Mouse (Mus musculus): ENCODE results near the gene Ehbp1. TPM values are rescaled to one million over a fixed set of nuclear protein-coding genes. Genes with fewer than 3 reads are reported as not detected.

Ehbp1 gene
- polyA plus RNA-seq, 1 experiment = not detected

GRCm38 (mm10) chr11:22005281-22005870 lies 336.7 kb downstream of the Ehbp1 start:
- H3K27ac ChIP-seq (ENCODE audit: insufficient read depth, low read depth, low read length) = no peak overlapping the region
- 78% methylated on average over 9 of the region's 9 CpGs for WGBS
- H3K4me3 ChIP-seq (ENCODE audit: insufficient read depth, low read depth, low read length) = no peak overlapping the region
- peaks cover 23% of the 10 kb centered on the region for H3K4me1 ChIP-seq (ENCODE audit: control insufficient read depth, insufficient read depth, low read length)
- no peak for TF ChIP-seq POLR2A (IDR thresholded peaks at IDR 0.05; ENCODE audit: insufficient read depth, low read depth, low read length)
- no peak for TF ChIP-seq CTCF (IDR thresholded peaks at IDR 0.05; ENCODE audit: insufficient read depth, low read depth, low read length)

- WGBS = 57% methylated on average over 18 of the region's 18 CpGs
- H3K4me1 ChIP-seq (ENCODE audit: control insufficient read depth, insufficient read depth, low read length) = peaks cover 23% of the 10 kb centered on the region
- TF ChIP-seq POLR2A (IDR thresholded peaks at IDR 0.05; ENCODE audit: insufficient read depth, low read depth, low read length) (no peak), CTCF (IDR thresholded peaks at IDR 0.05; ENCODE audit: insufficient read depth, low read depth, low read length) (no peak)
- no peak overlapping the region for H3K27ac ChIP-seq (ENCODE audit: insufficient read depth, low read depth, low read length)
- H3K4me3 ChIP-seq (ENCODE audit: insufficient read depth, low read depth, low read length) = no peak overlapping the region
Measured at GRCm38 (mm10) chr11:22004331-22004841, 337.7 kb downstream of the Ehbp1 start.

GRCm38 (mm10) chr11:22003341-22003981 lies 338.6 kb downstream of the Ehbp1 start:
- TF ChIP-seq POLR2A (IDR thresholded peaks at IDR 0.05; ENCODE audit: insufficient read depth, low read depth, low read length) = no peak
- TF ChIP-seq CTCF (IDR thresholded peaks at IDR 0.05; ENCODE audit: insufficient read depth, low read depth, low read length) = no peak
- H3K4me1 ChIP-seq (ENCODE audit: control insufficient read depth, insufficient read depth, low read length) = peaks cover 23% of the 10 kb centered on the region
- WGBS = 9% methylated on average over 31 of the region's 31 CpGs
- H3K27ac ChIP-seq (ENCODE audit: insufficient read depth, low read depth, low read length) = no peak overlapping the region
- no peak overlapping the region for H3K4me3 ChIP-seq (ENCODE audit: insufficient read depth, low read depth, low read length)

GRCm38 (mm10) chr11:22002783-22003340 lies 339.2 kb downstream of the Ehbp1 start, which contains the start of gene Otx1:
TSS of gene Otx1 (minus strand) at chr11:22002897.
- Histone ChIP-seq H3K27ac (ENCODE audit: insufficient read depth, low read depth, low read length) (no peak within 1 kb of the TSS), H3K4me3 (ENCODE audit: insufficient read depth, low read depth, low read length) (peak within 1 kb of the TSS; percentile 27), H3K4me1 (ENCODE audit: control insufficient read depth, insufficient read depth, low read length) (peaks cover 23% of the 10 kb centered on the region)
- 2% methylated on average over 34 of the region's 34 CpGs for WGBS
- TF ChIP-seq CTCF (IDR thresholded peaks at IDR 0.05; ENCODE audit: insufficient read depth, low read depth, low read length) (no peak), POLR2A (IDR thresholded peaks at IDR 0.05; ENCODE audit: insufficient read depth, low read depth, low read length) (no peak)

- WGBS = 2% methylated on average over 34 of the region's 34 CpGs
- no peak for TF ChIP-seq POLR2A (IDR thresholded peaks at IDR 0.05; ENCODE audit: insufficient read depth, low read depth, low read length)
- TF ChIP-seq CTCF (IDR thresholded peaks at IDR 0.05; ENCODE audit: insufficient read depth, low read depth, low read length) = no peak
- Histone ChIP-seq H3K27ac (ENCODE audit: insufficient read depth, low read depth, low read length) (no peak overlapping the region), H3K4me3 (ENCODE audit: insufficient read depth, low read depth, low read length) (peak overlapping the region; percentile 27), H3K4me1 (ENCODE audit: control insufficient read depth, insufficient read depth, low read length) (peaks cover 24% of the 10 kb centered on the region)
Measured at GRCm38 (mm10) chr11:22002062-22002782, 339.9 kb downstream of the Ehbp1 start.

- 1% methylated on average over 59 of the region's 59 CpGs for WGBS
- peaks cover 30% of the 10 kb centered on the region for H3K4me1 ChIP-seq (ENCODE audit: control insufficient read depth, insufficient read depth, low read length)
- H3K4me3 ChIP-seq (ENCODE audit: insufficient read depth, low read depth, low read length) = peak overlapping the region; percentile 27
- TF ChIP-seq CTCF (IDR thresholded peaks at IDR 0.05; ENCODE audit: insufficient read depth, low read depth, low read length) = no peak
- no peak for TF ChIP-seq POLR2A (IDR thresholded peaks at IDR 0.05; ENCODE audit: insufficient read depth, low read depth, low read length)
- no peak overlapping the region for H3K27ac ChIP-seq (ENCODE audit: insufficient read depth, low read depth, low read length)
Measured at GRCm38 (mm10) chr11:22001321-22002061, 340.6 kb downstream of the Ehbp1 start.

GRCm38 (mm10) chr11:22000316-22001076 lies 341.6 kb downstream of the Ehbp1 start:
- no peak for TF ChIP-seq CTCF (IDR thresholded peaks at IDR 0.05; ENCODE audit: insufficient read depth, low read depth, low read length)
- TF ChIP-seq POLR2A (IDR thresholded peaks at IDR 0.05; ENCODE audit: insufficient read depth, low read depth, low read length) = no peak
- no peak overlapping the region for H3K27ac ChIP-seq (ENCODE audit: insufficient read depth, low read depth, low read length)
- H3K4me3 ChIP-seq (ENCODE audit: insufficient read depth, low read depth, low read length) = peak overlapping the region; percentile 20; the same call in 1 of the 2 replicates
- peaks cover 35% of the 10 kb centered on the region for H3K4me1 ChIP-seq (ENCODE audit: control insufficient read depth, insufficient read depth, low read length)
- 18% methylated on average over 48 of the region's 48 CpGs for WGBS

Measured in olfactory bulb, adult 2 months (tissue).